Mouse (Mus musculus) hindbrain, embryonic 12.5 days (tissue): ENCODE measurements at regions not wholly inside any gene's neighbourhood (a gene's known extent, or its start where the extent isn't known, plus 50 kb on each side); places are given as distances from the start of the nearest gene placed in this dataset.

Source experiments
- ATAC-seq: fragments of 200-750 bp; cut with Nextera tagmentation; 2 replicates; pipeline ENCODE4 v1.8.0; 2017; ENCODE audit warnings: moderate TSS enrichment; ENCODE audit not compliant: low FRiP score
- H3K27ac ChIP-seq: fragments of 300-500 bp; sonication (generic); 2 replicates; pipeline ENCODE4 v1.5.1; 2016; ENCODE audit warnings: mild to moderate bottlenecking
- H3K27me3 ChIP-seq: fragments of 300-500 bp; sonication (generic); 2 replicates; pipeline ENCODE4 v1.6.1; 2016; ENCODE audit warnings: mild to moderate bottlenecking
- H3K36me3 ChIP-seq: fragments of 300-500 bp; sonication (generic); 2 replicates; pipeline ENCODE4 v1.6.1; 2016; ENCODE audit warnings: mild to moderate bottlenecking
- H3K4me1 ChIP-seq: fragments of 300-500 bp; sonication (generic); 2 replicates; pipeline ENCODE4 v1.6.1; 2016
- H3K4me2 ChIP-seq: fragments of 300-500 bp; sonication (generic); replicated peaks from 2 replicates; pipeline ENCODE4 v1.6.1; 2016; ENCODE audit warnings: mild to moderate bottlenecking
- H3K4me3 ChIP-seq: fragments of 300-500 bp; sonication (generic); 2 replicates; pipeline ENCODE4 v1.5.1; 2016; ENCODE audit warnings: mild to moderate bottlenecking
- H3K9ac ChIP-seq: fragments of 300-500 bp; sonication (generic); 2 replicates; pipeline ENCODE4 v1.6.1; 2016; ENCODE audit warnings: mild to moderate bottlenecking, moderate library complexity
- H3K9me3 ChIP-seq: fragments of 300-500 bp; sonication (generic); replicated peaks from 2 replicates; pipeline ENCODE4 v1.6.1; 2016; ENCODE audit warnings: mild to moderate bottlenecking
- WGBS: fragments of 180-500 bp; shearing (Covaris S2); methylation state at CpG from one replicate; pipeline ENCODE4 v1.1.7; 2016; 5-methylcytosine and 5-hydroxymethylcytosine counted together

GRCm38 (mm10) chr14:123219590-123219989 lies 235.8 kb upstream of the Tmtc4 start:
- 65% methylated on average over 1 of the region's 1 CpGs for WGBS
- Histone ChIP-seq H3K36me3 (no peaks in the 10 kb centered on the region), H3K9me3 (no peaks in the 10 kb centered on the region), H3K4me2 (no peak overlapping the region), H3K4me1 (no peaks in the 10 kb centered on the region), H3K4me3 (no peak overlapping the region), H3K27me3 (no peaks in the 10 kb centered on the region), H3K27ac (no peak overlapping the region), H3K9ac (no peak overlapping the region)
- ATAC-seq, result no peak

- H3K9ac ChIP-seq, result no peak overlapping the region
- H3K27me3 ChIP-seq, result no peaks in the 10 kb centered on the region
- H3K9me3 ChIP-seq, result no peaks in the 10 kb centered on the region
- no peak for ATAC-seq
- H3K36me3 ChIP-seq, result no peaks in the 10 kb centered on the region
- 81% methylated on average over 3 of the region's 3 CpGs for WGBS
- no peak overlapping the region for H3K27ac ChIP-seq
- no peak overlapping the region for H3K4me2 ChIP-seq
- H3K4me3 ChIP-seq, result no peak overlapping the region
- H3K4me1 ChIP-seq, result no peaks in the 10 kb centered on the region
Measured at GRCm38 (mm10) chr14:123210241-123210640, 226.4 kb upstream of the Tmtc4 start.

- WGBS, result 75% methylated on average over 2 of the region's 2 CpGs
- H3K27ac ChIP-seq, result no peak overlapping the region
- ATAC-seq, result no peak
Measured at GRCm38 (mm10) chr14:123202848-123203247, 219.0 kb upstream of the Tmtc4 start.

GRCm38 (mm10) chr14:123202313-123202712 lies 218.5 kb upstream of the Tmtc4 start:
- Histone ChIP-seq H3K4me2 (no peak overlapping the region), H3K27me3 (no peaks in the 10 kb centered on the region), H3K9ac (no peak overlapping the region), H3K4me3 (no peak overlapping the region), H3K9me3 (no peaks in the 10 kb centered on the region), H3K36me3 (no peaks in the 10 kb centered on the region), H3K27ac (no peak overlapping the region), H3K4me1 (0 out of 2 replicates have a peak, but pooled peaks cover 3% of the 10 kb centered on the region)
- no peak for ATAC-seq
- WGBS, result 82% methylated on average over 4 of the region's 4 CpGs

More at GRCm38 (mm10) chr14:123202848-123203247, 219.0 kb upstream of the Tmtc4 start:
- Histone ChIP-seq H3K4me3 (no peak overlapping the region), H3K4me1 (0 out of 2 replicates have a peak, but pooled peaks cover 3% of the 10 kb centered on the region), H3K9me3 (no peaks in the 10 kb centered on the region), H3K36me3 (no peaks in the 10 kb centered on the region), H3K27me3 (no peaks in the 10 kb centered on the region), H3K9ac (no peak overlapping the region), H3K4me2 (no peak overlapping the region)

- H3K4me2 ChIP-seq, result no peak overlapping the region
- H3K4me3 ChIP-seq, result no peak overlapping the region
- no peaks in the 10 kb centered on the region for H3K9me3 ChIP-seq
- H3K36me3 ChIP-seq, result no peaks in the 10 kb centered on the region
- 75% methylated on average over 14 of the region's 14 CpGs for WGBS
- H3K27me3 ChIP-seq, result no peaks in the 10 kb centered on the region
- H3K9ac ChIP-seq, result no peak overlapping the region
- 0 out of 2 replicates have a peak, but pooled peaks cover 3% of the 10 kb centered on the region for H3K4me1 ChIP-seq
- ATAC-seq, result peak; percentile 40; the same call in 1 of the 2 replicates
- no peak overlapping the region for H3K27ac ChIP-seq
Measured at GRCm38 (mm10) chr14:123201426-123202274, 217.8 kb upstream of the Tmtc4 start.

- ATAC-seq, result no peak
- Histone ChIP-seq H3K4me3 (no peak overlapping the region), H3K36me3 (no peaks in the 10 kb centered on the region), H3K27me3 (no peaks in the 10 kb centered on the region), H3K9ac (no peak overlapping the region), H3K9me3 (no peaks in the 10 kb centered on the region), H3K4me1 (0 out of 2 replicates have a peak, but pooled peaks cover 3% of the 10 kb centered on the region), H3K27ac (no peak overlapping the region), H3K4me2 (no peak overlapping the region)
- 57% methylated on average over 3 of the region's 3 CpGs for whole genome bisulfite sequencing
Measured at GRCm38 (mm10) chr14:123199111-123199510, 215.3 kb upstream of the Tmtc4 start.

- WGBS, result 76% methylated on average over 2 of the region's 2 CpGs
- Histone ChIP-seq H3K36me3 (no peaks in the 10 kb centered on the region), H3K4me2 (no peak overlapping the region), H3K9me3 (no peaks in the 10 kb centered on the region), H3K27ac (no peak overlapping the region), H3K4me1 (no peaks in the 10 kb centered on the region), H3K27me3 (no peaks in the 10 kb centered on the region), H3K9ac (no peak overlapping the region), H3K4me3 (no peak overlapping the region)
- ATAC-seq, result no peak
Measured at GRCm38 (mm10) chr14:123192574-123192973, 208.7 kb upstream of the Tmtc4 start.

GRCm38 (mm10) chr14:123190729-123191128 lies 206.9 kb upstream of the Tmtc4 start:
- H3K27ac ChIP-seq, result no peak overlapping the region
- no peaks in the 10 kb centered on the region for H3K4me1 ChIP-seq
- H3K27me3 ChIP-seq, result no peaks in the 10 kb centered on the region
- no peak overlapping the region for H3K4me3 ChIP-seq
- H3K4me2 ChIP-seq, result no peak overlapping the region
- no peaks in the 10 kb centered on the region for H3K36me3 ChIP-seq
- H3K9ac ChIP-seq, result no peak overlapping the region
- no peak for ATAC-seq
- no peaks in the 10 kb centered on the region for H3K9me3 ChIP-seq

GRCm38 (mm10) chr14:123187270-123188058 lies 203.6 kb upstream of the Tmtc4 start:
- Histone ChIP-seq H3K4me2 (no peak overlapping the region), H3K36me3 (no peaks in the 10 kb centered on the region), H3K9me3 (no peaks in the 10 kb centered on the region), H3K4me3 (no peak overlapping the region), H3K27me3 (no peaks in the 10 kb centered on the region), H3K27ac (no peak overlapping the region), H3K4me1 (no peaks in the 10 kb centered on the region), H3K9ac (no peak overlapping the region)
- WGBS, result 65% methylated on average over 11 of the region's 11 CpGs
- ATAC-seq, result no peak

GRCm38 (mm10) chr14:123173183-123173582 lies 189.3 kb upstream of the Tmtc4 start:
- WGBS, result 68% methylated on average over 2 of the region's 2 CpGs
- no peaks in the 10 kb centered on the region for H3K4me1 ChIP-seq
- no peak overlapping the region for H3K27ac ChIP-seq
- H3K4me2 ChIP-seq, result no peak overlapping the region
- H3K9me3 ChIP-seq, result no peaks in the 10 kb centered on the region
- H3K9ac ChIP-seq, result no peak overlapping the region
- ATAC-seq, result no peak
- H3K27me3 ChIP-seq, result no peaks in the 10 kb centered on the region
- no peaks in the 10 kb centered on the region for H3K36me3 ChIP-seq
- H3K4me3 ChIP-seq, result no peak overlapping the region

- no peak for ATAC-seq
- WGBS, result 67% methylated on average over 1 of the region's 1 CpGs
- H3K9ac ChIP-seq, result no peak overlapping the region
Measured at GRCm38 (mm10) chr14:123171865-123172264, 188.0 kb upstream of the Tmtc4 start.

GRCm38 (mm10) chr14:123163842-123164241 lies 180.0 kb upstream of the Tmtc4 start:
- no peaks in the 10 kb centered on the region for H3K27me3 ChIP-seq
- WGBS, result 74% methylated on average over 4 of the region's 4 CpGs

More at GRCm38 (mm10) chr14:123171865-123172264, 188.0 kb upstream of the Tmtc4 start:
- H3K4me1 ChIP-seq, result no peaks in the 10 kb centered on the region
- no peak overlapping the region for H3K4me2 ChIP-seq
- no peaks in the 10 kb centered on the region for H3K27me3 ChIP-seq
- H3K27ac ChIP-seq, result no peak overlapping the region
- no peaks in the 10 kb centered on the region for H3K9me3 ChIP-seq
- H3K4me3 ChIP-seq, result no peak overlapping the region
- H3K36me3 ChIP-seq, result no peaks in the 10 kb centered on the region

More at GRCm38 (mm10) chr14:123163842-123164241, 180.0 kb upstream of the Tmtc4 start:
- Histone ChIP-seq H3K4me3 (no peak overlapping the region), H3K9me3 (no peaks in the 10 kb centered on the region), H3K27ac (no peak overlapping the region), H3K4me2 (no peak overlapping the region), H3K9ac (no peak overlapping the region), H3K4me1 (no peaks in the 10 kb centered on the region), H3K36me3 (no peaks in the 10 kb centered on the region)
- ATAC-seq, result no peak
